ENCODE assay signal across 6 mouse cellular contexts in genomic region chr13:14035352-14035751, GRCm38 (mm10). TPM values are rescaled to one million over a fixed set of nuclear protein-coding genes. Genes with fewer than 3 reads are reported as not detected.
DNase-seq lines count a peak whose midpoint lies in the region; ATAC-seq and TF ChIP-seq lines count a peak whose summit lies in the region.
"Not testable (repeated sequence)": the region's sequence is repeated elsewhere in the genome, so short reads cannot be mapped to it uniquely, and the experiment has no call there.

No protein-coding gene starts in this region.

- TF ChIP-seq RAD21 in MEL (IDR thresholded peaks at IDR 0.05; ENCODE audit: low read depth, low read length), result not testable (repeated sequence)

- 94% methylated on average over 3 of the region's 3 CpGs for WGBS in heart, adult 2 months
- WGBS in kidney, postnatal 0 days, result 89% methylated on average over 3 of the region's 3 CpGs
- WGBS in liver, embryonic 11.5 days, result 88% methylated on average over 3 of the region's 3 CpGs
- 75% methylated on average over 3 of the region's 3 CpGs for WGBS in liver, embryonic 14.5 days (ENCODE audit: insufficient replicate concordance)
- WGBS in liver, postnatal 0 days (ENCODE audit: insufficient replicate concordance), result 92% methylated on average over 3 of the region's 3 CpGs

- H3K27me3 ChIP-seq in MEL (ENCODE audit: control insufficient read depth in 1 of 2, insufficient read depth in 2 of 2, low read length in 2 of 2); heart, adult 2 months (ENCODE audit: control insufficient read depth, insufficient read depth, low read length); kidney, postnatal 0 days (ENCODE audit: insufficient read depth, low read length); liver, embryonic 11.5 days (replicated peaks; ENCODE audit: control insufficient read depth, insufficient read depth, low read length); liver, embryonic 14.5 days (ENCODE audit: control insufficient read depth, insufficient read depth, low read length); liver, postnatal 0 days (ENCODE audit: insufficient read depth, low read length): not testable (repeated sequence)

- H3K9ac ChIP-seq in MEL (ENCODE audit: control insufficient read depth, low read depth, low read length, poor library complexity, severe bottlenecking); heart, adult 2 months (ENCODE audit: low read depth, low read length); kidney, postnatal 0 days (ENCODE audit: low read depth, low read length); liver, embryonic 11.5 days (ENCODE audit: low read depth, low read length); liver, embryonic 14.5 days (replicated peaks); liver, postnatal 0 days (replicated peaks): not testable (repeated sequence)

- not testable (repeated sequence) for TF ChIP-seq EP300 in MEL (IDR thresholded peaks at IDR 0.05; ENCODE audit: low read depth in 1 of 2, low read length in 2 of 2); heart, adult 2 months (IDR thresholded peaks at IDR 0.05; ENCODE audit: insufficient read depth, low read depth, low read length); liver, embryonic 14.5 days (IDR thresholded peaks at IDR 0.05; ENCODE audit: low read depth); liver, postnatal 0 days (IDR thresholded peaks at IDR 0.05; ENCODE audit: low read depth)

- intact Hi-C loops in heart, adult 2 months (cut with DNase I), result not testable (repeated sequence)

- ATAC-seq in kidney, postnatal 0 days (replicated peaks; ENCODE audit: low FRiP score, low read depth); liver, embryonic 11.5 days (replicated peaks; ENCODE audit: low FRiP score); liver, embryonic 14.5 days (ENCODE audit: insufficient read depth); liver, postnatal 0 days: not testable (repeated sequence)

- not testable (repeated sequence) for TF ChIP-seq POLR2A in MEL (IDR thresholded peaks at IDR 0.05; ENCODE audit: control insufficient read depth in 1 of 2, insufficient read depth in 1 of 2, low read depth in 1 of 2, low read length in 2 of 2, poor library complexity in 1 of 2); heart, adult 2 months (IDR thresholded peaks at IDR 0.05; ENCODE audit: insufficient read depth, low read depth, low read length)

- peaks cover 21 to 27% of the 10 kb centered on the region in 2 experiments for H3K4me1 ChIP-seq in MEL (ENCODE audit: control insufficient read depth in 1 of 2, insufficient read depth in 2 of 2, low read length in 2 of 2)
- not testable (repeated sequence) for H3K4me1 ChIP-seq in heart, adult 2 months (ENCODE audit: control insufficient read depth, insufficient read depth, low read length); kidney, postnatal 0 days (replicated peaks; ENCODE audit: insufficient read depth, low read length)
- H3K4me1 ChIP-seq in liver, embryonic 11.5 days (replicated peaks; ENCODE audit: control insufficient read depth, insufficient read depth, low read length), result peaks cover 31% of the 10 kb centered on the region
- H3K4me1 ChIP-seq in liver, embryonic 14.5 days (replicated peaks; ENCODE audit: control insufficient read depth in 2 of 2, insufficient read depth in 2 of 2, low read length in 1 of 2), result peaks cover 41% of the 10 kb centered on the region in 2 experiments
- H3K4me1 ChIP-seq in liver, postnatal 0 days (ENCODE audit: insufficient read depth), result peaks cover 34% of the 10 kb centered on the region

- peak overlapping the region; percentile 97 for H3K27ac ChIP-seq in MEL (ENCODE audit: control insufficient read depth, low read depth, low read length)
- H3K27ac ChIP-seq in heart, adult 2 months; kidney, postnatal 0 days; liver, postnatal 0 days (ENCODE audit: low read depth): not testable (repeated sequence)
- peak overlapping the region; percentile 91; the same call in 1 of the 2 replicates for H3K27ac ChIP-seq in liver, embryonic 11.5 days (ENCODE audit: low read depth, low read length)
- peak overlapping the region; percentile 98 for H3K27ac ChIP-seq in liver, embryonic 14.5 days

- not testable (repeated sequence) for H3K9me3 ChIP-seq in MEL (replicated peaks; ENCODE audit: insufficient read depth, low read length); kidney, postnatal 0 days (replicated peaks; ENCODE audit: low read length); liver, embryonic 11.5 days (ENCODE audit: control insufficient read depth, low read length); liver, embryonic 14.5 days (ENCODE audit: control insufficient read depth, low read length); liver, postnatal 0 days (ENCODE audit: low read length)

- peaks cover 10 to 43% of the 10 kb centered on the region in 2 experiments for H3K36me3 ChIP-seq in MEL (ENCODE audit: control insufficient read depth in 1 of 2, insufficient read depth in 2 of 2, low read length in 2 of 2)
- peaks cover 11% of the 10 kb centered on the region for H3K36me3 ChIP-seq in heart, adult 2 months (ENCODE audit: control insufficient read depth, insufficient read depth, low read length)
- H3K36me3 ChIP-seq in kidney, postnatal 0 days (ENCODE audit: insufficient read depth, low read length); liver, embryonic 11.5 days (ENCODE audit: control insufficient read depth, insufficient read depth, low read length); liver, embryonic 14.5 days (replicated peaks; ENCODE audit: control insufficient read depth, insufficient read depth, low read depth); liver, postnatal 0 days (replicated peaks; ENCODE audit: insufficient read depth, low read length): not testable (repeated sequence)

- H3K4me3 ChIP-seq in MEL (ENCODE audit: control insufficient read depth in 1 of 2, insufficient read depth in 1 of 2, low read depth in 2 of 2, low read length in 2 of 2); heart, adult 2 months; kidney, postnatal 0 days (replicated peaks; ENCODE audit: low read depth, low read length); liver, embryonic 11.5 days (ENCODE audit: low read depth, low read length); liver, embryonic 14.5 days (ENCODE audit: insufficient read depth in 1 of 2, low read depth in 2 of 2, low read length in 2 of 2); liver, postnatal 0 days (ENCODE audit: low read depth, low read length): not testable (repeated sequence)

- TF ChIP-seq CTCF in MEL (IDR thresholded peaks at IDR 0.05 in 2 of 3, conservative IDR thresholded peaks at IDR 0.05 in 1 of 3; ENCODE audit: control insufficient read depth in 1 of 3, insufficient read depth in 1 of 3, low read depth in 2 of 3, low read length in 3 of 3, poor library complexity in 1 of 3, severe bottlenecking in 1 of 3), result not testable (repeated sequence)
- TF ChIP-seq CTCF in heart, adult 2 months (IDR thresholded peaks at IDR 0.05), result peak; percentile 46
- 0 out of 2 replicates have a peak, but pooled peaks have one; percentile 5 for TF ChIP-seq CTCF in kidney, postnatal 0 days (IDR thresholded peaks at IDR 0.05; ENCODE audit: low read depth)
- TF ChIP-seq CTCF in liver, embryonic 14.5 days (IDR thresholded peaks at IDR 0.05; ENCODE audit: low read depth), result 0 out of 2 replicates have a peak, but pooled peaks have one; percentile 16
- TF ChIP-seq CTCF in liver, postnatal 0 days (IDR thresholded peaks at IDR 0.05; ENCODE audit: low read depth), result peak; percentile 17; the same call in 1 of the 2 replicates

- not testable (repeated sequence) for H3K4me2 ChIP-seq in kidney, postnatal 0 days (ENCODE audit: low read length); liver, embryonic 11.5 days; liver, embryonic 14.5 days (ENCODE audit: low read depth); liver, postnatal 0 days (ENCODE audit: low read depth, low read length)

- not testable (repeated sequence) for DNase-seq in MEL (ENCODE audit: low read depth, low spot score); heart, adult 2 months; kidney, postnatal 0 days (ENCODE audit: low spot score); liver, embryonic 11.5 days (ENCODE audit: low spot score); liver, embryonic 14.5 days (ENCODE audit: low read depth in 3 of 3, low spot score in 3 of 3); liver, postnatal 0 days

- peaks cover 47% of the 10 kb centered on the region for H3K79me2 ChIP-seq in MEL (ENCODE audit: control insufficient read depth, insufficient read depth, low read length, poor library complexity)
- H3K79me2 ChIP-seq in heart, adult 2 months (replicated peaks; ENCODE audit: control insufficient read depth, insufficient read depth, low read length), result not testable (repeated sequence)

RNA-seq across cellular contexts. Expression of gene Tbce, which starts 4.1 kb away (rescaled TPM):
- total RNA-seq in MEL (2012; rRNA removed), result 35.3 and 36.8 TPM in 2 replicates
- polyA plus RNA-seq in MEL (2012; ENCODE audit: insufficient read depth in 1 of 2, insufficient read length in 2 of 2, low read depth in 1 of 2, low replicate concordance in 2 of 2, missing spikeins in 1 of 2), result 10 to 100 TPM in 1 of 2 experiments, not detected in 1; 56.9 TPM
- 10 to 100 TPM; 20.4 to 21.2 TPM for total RNA-seq in heart, adult 2 months (2021)
- 16.5 and 27.0 TPM in 2 replicates for polyA plus RNA-seq in heart, adult 2 months (2012; rRNA removed)
- polyA plus RNA-seq in kidney, postnatal 0 days (2015; fragmentation: Nextera tagmentation; extraction: Ambion mirVana), result 48.0 and 53.7 TPM in 2 replicates
- 49.3 and 50.9 TPM in 2 replicates for polyA plus RNA-seq in liver, embryonic 11.5 days (2014; fragmentation: Nextera tagmentation; extraction: Ambion mirVana)
- 24.0 and 34.6 TPM in 2 replicates for polyA plus RNA-seq in liver, embryonic 14.5 days (2012; rRNA removed)
- polyA plus RNA-seq in liver, embryonic 14.5 days (2014; fragmentation: Nextera tagmentation; extraction: Ambion mirVana), result 27.5 and 28.3 TPM in 2 replicates
- 17.1 and 22.1 TPM in 2 replicates for polyA plus RNA-seq in liver, postnatal 0 days (2015; fragmentation: Nextera tagmentation; extraction: Ambion mirVana)

RNA-seq across cellular contexts. Expression of gene Arid4b, which starts 27.7 kb away (rescaled TPM):
- 8.0 and 8.5 TPM in 2 replicates for total RNA-seq in MEL (2012; rRNA removed)
- polyA plus RNA-seq in MEL (2012; ENCODE audit: insufficient read depth in 1 of 2, insufficient read length in 2 of 2, low read depth in 1 of 2, low replicate concordance in 2 of 2, missing spikeins in 1 of 2), result 10 to 100 TPM; 13.0 to 24.8 TPM
- 10 to 100 TPM; 18.0 to 22.4 TPM for total RNA-seq in heart, adult 2 months (2021)
- 2.7 and 4.9 TPM in 2 replicates for polyA plus RNA-seq in heart, adult 2 months (2012; rRNA removed)
- 48.4 and 52.7 TPM in 2 replicates for polyA plus RNA-seq in kidney, postnatal 0 days (2015; fragmentation: Nextera tagmentation; extraction: Ambion mirVana)
- polyA plus RNA-seq in liver, embryonic 11.5 days (2014; fragmentation: Nextera tagmentation; extraction: Ambion mirVana), result 42.2 and 45.2 TPM in 2 replicates
- polyA plus RNA-seq in liver, embryonic 14.5 days (2012; rRNA removed), result 3.4 and 5.2 TPM in 2 replicates
- 11.7 and 12.8 TPM in 2 replicates for polyA plus RNA-seq in liver, embryonic 14.5 days (2014; fragmentation: Nextera tagmentation; extraction: Ambion mirVana)
- polyA plus RNA-seq in liver, postnatal 0 days (2015; fragmentation: Nextera tagmentation; extraction: Ambion mirVana), result 17.1 and 19.6 TPM in 2 replicates

RNA-seq across cellular contexts. Expression of gene Ggps1, which starts 27.9 kb away (rescaled TPM):
- 23.3 and 25.1 TPM in 2 replicates for total RNA-seq in MEL (2012; rRNA removed)
- polyA plus RNA-seq in MEL (2012; ENCODE audit: insufficient read depth in 1 of 2, insufficient read length in 2 of 2, low read depth in 1 of 2, low replicate concordance in 2 of 2, missing spikeins in 1 of 2), result 10 to 100 TPM in 1 of 2 experiments, not detected in 1; 31.3 TPM
- 10 to 100 TPM; 19.2 to 24.2 TPM for total RNA-seq in heart, adult 2 months (2021)
- 8.2 and 22.5 TPM in 2 replicates for polyA plus RNA-seq in heart, adult 2 months (2012; rRNA removed)
- 48.0 TPM in 2 replicates for polyA plus RNA-seq in kidney, postnatal 0 days (2015; fragmentation: Nextera tagmentation; extraction: Ambion mirVana)
- polyA plus RNA-seq in liver, embryonic 11.5 days (2014; fragmentation: Nextera tagmentation; extraction: Ambion mirVana), result 27.4 and 29.8 TPM in 2 replicates
- polyA plus RNA-seq in liver, embryonic 14.5 days (2012; rRNA removed), result 4.4 and 5.9 TPM in 2 replicates
- polyA plus RNA-seq in liver, embryonic 14.5 days (2014; fragmentation: Nextera tagmentation; extraction: Ambion mirVana), result 10.9 and 12.3 TPM in 2 replicates
- polyA plus RNA-seq in liver, postnatal 0 days (2015; fragmentation: Nextera tagmentation; extraction: Ambion mirVana), result 9.0 and 10.2 TPM in 2 replicates
